Mouse (Mus musculus) MEL (cell line): ENCODE results near the gene Nlgn1.

Source experiments
- CHD1 ChIP-seq: IDR thresholded peaks from 2 replicates; pipeline ENCODE4 v1.6.1; 2012; ENCODE audit warnings: low read depth, mild to moderate bottlenecking, inconsistent platforms, low read length, improper control_type of control experiment
- CTCF ChIP-seq, 3 experiments: IDR thresholded peaks in 2 of 3; conservative IDR thresholded peaks in 1 of 3; 2 replicates each; pipeline ENCODE4 v1.5.1; 2011 to 2012; ENCODE audit warnings: low read length in 3 of 3, low read depth in 2 of 3, mild to moderate bottlenecking in 2 of 3, improper control_type of control experiment in 1 of 3, inconsistent platforms in 1 of 3, mixed read lengths in 1 of 3, moderate library complexity in 1 of 3; ENCODE audit not compliant: control insufficient read depth in 1 of 3, insufficient read depth in 1 of 3, poor library complexity in 1 of 3, severe bottlenecking in 1 of 3
- NRF1 ChIP-seq: IDR thresholded peaks from 2 replicates; pipeline ENCODE4 v1.6.1; 2014; ENCODE audit warnings: low read depth, mild to moderate bottlenecking, inconsistent platforms, low read length, improper control_type of control experiment, moderate library complexity; ENCODE audit not compliant: poor library complexity, insufficient read depth, severe bottlenecking
- POLR2A ChIP-seq, 2 experiments: IDR thresholded peaks; 2 replicates each; pipeline ENCODE4 v1.6.1; 2011 to 2012; ENCODE audit warnings: low read length in 2 of 2, mild to moderate bottlenecking in 2 of 2, control low read depth in 1 of 2, improper control_type of control experiment in 1 of 2, low read depth in 1 of 2, moderate library complexity in 1 of 2; ENCODE audit not compliant: control insufficient read depth in 1 of 2, insufficient read depth in 1 of 2, poor library complexity in 1 of 2
- USF2 ChIP-seq, 2 experiments: IDR thresholded peaks; 2 replicates each; pipeline ENCODE4 v1.6.1; 2011 to 2012; ENCODE audit warnings: improper control_type of control experiment in 2 of 2, low read length in 2 of 2, borderline replicate concordance in 1 of 2, inconsistent platforms in 1 of 2, low read depth in 1 of 2, mild to moderate bottlenecking in 1 of 2; ENCODE audit not compliant: insufficient read depth in 1 of 2
- ZMIZ1 ChIP-seq: IDR thresholded peaks from 2 replicates; pipeline ENCODE4 v1.6.1; 2012; ENCODE audit warnings: low read depth, mild to moderate bottlenecking, inconsistent platforms, low read length, improper control_type of control experiment, moderate library complexity

GRCm38 (mm10) chr3:26324510-26324909 lies 7.8 kb downstream of the Nlgn1 start:
- TF ChIP-seq CTCF (IDR thresholded peaks at IDR 0.05 in 2 of 3, conservative IDR thresholded peaks at IDR 0.05 in 1 of 3; ENCODE audit: control insufficient read depth in 1 of 3, insufficient read depth in 1 of 3, low read depth in 2 of 3, low read length in 3 of 3, poor library complexity in 1 of 3, severe bottlenecking in 1 of 3) (no peak), CHD1 (no peak), ZMIZ1 (no peak), POLR2A (IDR thresholded peaks at IDR 0.05; ENCODE audit: control insufficient read depth in 1 of 2, insufficient read depth in 1 of 2, low read depth in 1 of 2, low read length in 2 of 2, poor library complexity in 1 of 2) (no peak), NRF1 (no peak), USF2 (IDR thresholded peaks at IDR 0.05; ENCODE audit: borderline replicate concordance in 1 of 2, insufficient read depth in 1 of 2, low read depth in 1 of 2, low read length in 2 of 2) (no peak)
